Mouse (Mus musculus) limb, embryonic 13.5 days (tissue): ENCODE data around the gene Col4a5. TPM values are rescaled to one million over a fixed set of nuclear protein-coding genes. Genes with fewer than 3 reads are reported as not detected.

Source experiments
- ATAC-seq: fragments of 200-750 bp; cut with Nextera tagmentation; 2 replicates; pipeline ENCODE4 v1.8.0; 2017; ENCODE audit warnings: low read depth, moderate number of reproducible peaks, moderate TSS enrichment; ENCODE audit not compliant: low FRiP score
- H3K27ac ChIP-seq: fragments of 300-500 bp; sonication (generic); 2 replicates; pipeline ENCODE4 v1.5.1; 2015; ENCODE audit warnings: inconsistent platforms, mild to moderate bottlenecking, moderate library complexity
- H3K27me3 ChIP-seq: fragments of 300-500 bp; sonication (generic); 2 replicates; pipeline ENCODE4 v1.6.1; 2015; ENCODE audit warnings: mild to moderate bottlenecking, inconsistent platforms
- H3K36me3 ChIP-seq: fragments of 300-500 bp; sonication (generic); 2 replicates; pipeline ENCODE4 v1.6.1; 2015; ENCODE audit warnings: inconsistent platforms, mild to moderate bottlenecking, moderate library complexity
- H3K4me1 ChIP-seq: fragments of 300-500 bp; sonication (generic); 2 replicates; pipeline ENCODE4 v1.6.1; 2015; ENCODE audit warnings: inconsistent platforms
- H3K4me2 ChIP-seq: fragments of 300-500 bp; sonication (generic); replicated peaks from 2 replicates; pipeline ENCODE4 v1.6.1; 2015; ENCODE audit warnings: inconsistent platforms, mild to moderate bottlenecking, moderate library complexity
- H3K4me3 ChIP-seq: fragments of 300-500 bp; sonication (generic); 2 replicates; pipeline ENCODE4 v1.5.1; 2015; ENCODE audit warnings: moderate library complexity, mild to moderate bottlenecking, inconsistent platforms
- H3K9ac ChIP-seq: fragments of 300-500 bp; sonication (generic); 2 replicates; pipeline ENCODE4 v1.6.1; 2015; ENCODE audit warnings: mild to moderate bottlenecking, inconsistent platforms
- H3K9me3 ChIP-seq: fragments of 300-500 bp; sonication (generic); 2 replicates; pipeline ENCODE4 v1.6.1; 2016; ENCODE audit warnings: inconsistent platforms
- WGBS: fragments of 180-500 bp; shearing (Covaris S2); methylation state at CpG from one replicate; pipeline ENCODE4 v1.1.7; 2015; 5-methylcytosine and 5-hydroxymethylcytosine counted together
- polyA plus RNA-seq: library from polyadenylated mRNA; unstranded; fragments of >200 nt; fragmentation: Nextera tagmentation; extraction: Ambion mirVana; gene quantifications from 2 replicates; pipeline ENCODE4 v1.2.1, GENCODE M21; 2015

Col4a5 gene
- polyA plus RNA-seq, result 9.3 and 11.1 TPM in 2 replicates

GRCm38 (mm10) chrX:141475110-141475509 lies at the start of gene Col4a5:
Gene Col4a5, plus strand, starts transcription at chrX:141475385.
- H3K36me3 ChIP-seq, result no peaks in the 10 kb centered on the region
- no peaks in the 10 kb centered on the region for H3K9me3 ChIP-seq
- H3K4me3 ChIP-seq, result peak within 1 kb of the TSS; percentile 50
- ATAC-seq, result peak; percentile 89
- H3K27me3 ChIP-seq, result peaks cover 22% of the 10 kb centered on the region
- H3K4me1 ChIP-seq, result peaks cover 3% of the 10 kb centered on the region; the same call in 1 of the 2 replicates
- H3K27ac ChIP-seq, result no peak within 1 kb of the TSS
- H3K4me2 ChIP-seq, result peak within 1 kb of the TSS; percentile 64
- WGBS, result 11% methylated on average over 13 of the region's 13 CpGs
- peak within 1 kb of the TSS; percentile 59 for H3K9ac ChIP-seq

GRCm38 (mm10) chrX:141436780-141437179 lies 38.4 kb upstream of the Col4a5 start:
- 83% methylated on average over 6 of the region's 6 CpGs for WGBS
- H3K27ac ChIP-seq, result no peak overlapping the region
- no peak for ATAC-seq

GRCm38 (mm10) chrX:141439423-141439822 lies 35.8 kb upstream of the Col4a5 start:
- Histone ChIP-seq H3K4me2 (no peak overlapping the region), H3K4me1 (no peaks in the 10 kb centered on the region), H3K4me3 (no peak overlapping the region), H3K36me3 (no peaks in the 10 kb centered on the region), H3K9ac (no peak overlapping the region), H3K27ac (no peak overlapping the region), H3K27me3 (peaks cover 10% of the 10 kb centered on the region; the same call in 1 of the 2 replicates), H3K9me3 (no peaks in the 10 kb centered on the region)
- 74% methylated on average over 2 of the region's 2 CpGs for WGBS
- ATAC-seq, result no peak

More at GRCm38 (mm10) chrX:141436780-141437179, 38.4 kb upstream of the Col4a5 start:
- Histone ChIP-seq H3K4me3 (no peak overlapping the region), H3K36me3 (no peaks in the 10 kb centered on the region), H3K4me1 (no peaks in the 10 kb centered on the region), H3K9me3 (no peaks in the 10 kb centered on the region), H3K4me2 (no peak overlapping the region), H3K27me3 (peaks cover 9% of the 10 kb centered on the region; the same call in 1 of the 2 replicates), H3K9ac (no peak overlapping the region)

DNA sequence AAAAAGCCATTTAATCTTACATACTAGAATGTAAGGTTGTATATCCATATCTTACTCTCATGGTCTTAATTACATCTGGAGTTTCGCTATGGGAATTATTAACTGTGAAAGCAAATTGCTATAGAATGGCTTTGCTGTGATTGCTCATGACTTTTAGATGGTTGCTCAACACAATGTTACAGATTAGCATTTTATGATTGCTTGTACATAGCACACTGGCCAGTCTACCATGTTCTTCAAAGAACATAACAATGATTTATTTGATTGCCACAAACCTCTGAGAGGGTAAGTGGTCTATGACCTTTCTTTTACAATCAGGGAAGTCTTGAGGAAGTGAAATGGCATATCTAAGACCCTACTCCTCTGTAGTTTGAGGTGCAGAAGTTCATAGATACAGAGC lies 27.2 kb upstream of the Col4a5 start:
- no peaks in the 10 kb centered on the region for H3K9me3 ChIP-seq
- H3K4me1 ChIP-seq, result no peaks in the 10 kb centered on the region
- peaks cover 25% of the 10 kb centered on the region for H3K27me3 ChIP-seq
- H3K36me3 ChIP-seq, result no peaks in the 10 kb centered on the region
- WGBS, result 66% methylated on average over 1 of the region's 1 CpGs
- H3K27ac ChIP-seq, result no peak overlapping the region
- ATAC-seq, result no peak
- no peak overlapping the region for H3K9ac ChIP-seq
- no peak overlapping the region for H3K4me2 ChIP-seq
- H3K4me3 ChIP-seq, result no peak overlapping the region

DNA sequence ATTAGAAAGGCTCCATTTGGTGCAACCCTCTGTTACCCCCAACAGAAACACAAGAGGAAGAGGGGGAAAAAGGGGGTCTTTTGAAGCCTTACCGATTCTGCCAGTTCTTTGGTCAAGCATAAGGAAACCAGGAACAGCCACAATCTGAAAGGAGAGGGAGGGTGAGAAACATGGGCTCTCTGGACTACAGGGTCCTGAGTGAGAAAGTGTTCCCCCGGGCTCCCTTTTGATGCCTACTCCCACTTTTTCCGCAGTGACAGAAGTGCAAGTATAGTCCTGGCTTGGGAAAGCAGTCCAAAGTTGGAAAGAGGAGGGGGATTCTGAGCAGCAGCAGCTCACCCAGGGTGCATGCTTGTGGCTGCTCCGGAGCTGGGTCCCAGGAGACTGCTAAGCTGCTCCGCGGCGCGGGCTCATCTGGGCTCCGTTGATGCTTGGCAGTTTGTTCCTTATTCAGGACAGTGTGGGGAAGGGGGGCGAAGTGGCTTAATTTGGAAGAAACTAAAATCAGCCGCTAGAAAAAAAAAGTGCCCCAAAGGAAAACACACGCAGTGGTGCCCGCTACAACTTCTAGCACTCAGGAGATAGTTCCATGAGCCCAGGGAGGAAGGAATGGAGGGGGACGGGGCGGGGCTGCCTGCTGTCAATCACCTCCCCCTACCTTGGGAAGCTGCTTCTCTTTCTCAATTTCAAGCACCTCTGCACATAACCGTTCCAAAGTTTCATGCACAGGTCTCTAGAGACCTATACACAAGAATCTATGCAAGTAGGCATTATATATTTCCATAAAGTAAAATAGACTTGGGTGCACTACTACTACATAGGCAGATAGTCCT lies 1.5 kb upstream of the Col4a5 start, which contains the start of gene Col4a6:
Gene Col4a6 (minus strand): TSS at position 607 of the 833 bp plus-strand sequence.
- Histone ChIP-seq H3K9ac (peak within 1 kb of the TSS; percentile 13; the same call in 1 of the 2 replicates), H3K4me3 (peak within 1 kb of the TSS; percentile 50), H3K4me2 (peak within 1 kb of the TSS; percentile 64), H3K4me1 (peaks cover 3% of the 10 kb centered on the region; the same call in 1 of the 2 replicates), H3K9me3 (no peaks in the 10 kb centered on the region), H3K27ac (no peak within 1 kb of the TSS), H3K36me3 (no peaks in the 10 kb centered on the region), H3K27me3 (peaks cover 24% of the 10 kb centered on the region)
- 19% methylated on average over 16 of the region's 16 CpGs for WGBS
- no peak for ATAC-seq

GRCm38 (mm10) chrX:141475566-141476327 lies 562 bp downstream of the Col4a5 start:
- Histone ChIP-seq H3K9me3 (no peaks in the 10 kb centered on the region), H3K4me1 (peaks cover 3% of the 10 kb centered on the region; the same call in 1 of the 2 replicates), H3K4me2 (peak overlapping the region; percentile 64), H3K36me3 (no peaks in the 10 kb centered on the region), H3K27ac (no peak overlapping the region), H3K27me3 (peaks cover 19% of the 10 kb centered on the region), H3K4me3 (peak overlapping the region; percentile 50), H3K9ac (peak overlapping the region; percentile 59)
- 18% methylated on average over 14 of the region's 14 CpGs for WGBS
- ATAC-seq, result peak; percentile 72

- H3K4me1 ChIP-seq, result no peaks in the 10 kb centered on the region
- ATAC-seq, result no peak
- no peaks in the 10 kb centered on the region for H3K36me3 ChIP-seq
- H3K9ac ChIP-seq, result no peak overlapping the region
- no peaks in the 10 kb centered on the region for H3K9me3 ChIP-seq
- 0 out of 2 replicates have a peak, but pooled peaks cover 4% of the 10 kb centered on the region for H3K27me3 ChIP-seq
- no peak overlapping the region for H3K27ac ChIP-seq
- WGBS, result 85% methylated on average over 4 of the region's 4 CpGs
- no peak overlapping the region for H3K4me2 ChIP-seq
- H3K4me3 ChIP-seq, result no peak overlapping the region
Observed at GRCm38 (mm10) chrX:141494545-141494944, 19.4 kb downstream of the Col4a5 start.

GRCm38 (mm10) chrX:141503125-141503524 lies 27.9 kb downstream of the Col4a5 start:
- WGBS, result 81% methylated on average over 1 of the region's 1 CpGs
- H3K27ac ChIP-seq, result no peak overlapping the region
- no peak overlapping the region for H3K4me2 ChIP-seq
- H3K36me3 ChIP-seq, result no peaks in the 10 kb centered on the region
- no peaks in the 10 kb centered on the region for H3K9me3 ChIP-seq
- no peak overlapping the region for H3K4me3 ChIP-seq
- no peak overlapping the region for H3K9ac ChIP-seq
- H3K27me3 ChIP-seq, result no peaks in the 10 kb centered on the region
- ATAC-seq, result no peak
- H3K4me1 ChIP-seq, result no peaks in the 10 kb centered on the region

- Histone ChIP-seq H3K4me3 (no peak overlapping the region), H3K27me3 (peaks cover 6% of the 10 kb centered on the region; the same call in 1 of the 2 replicates), H3K27ac (no peak overlapping the region), H3K9ac (no peak overlapping the region), H3K9me3 (no peaks in the 10 kb centered on the region), H3K4me2 (no peak overlapping the region), H3K36me3 (no peaks in the 10 kb centered on the region), H3K4me1 (no peaks in the 10 kb centered on the region)
- no peak for ATAC-seq
Observed at GRCm38 (mm10) chrX:141533447-141533846, 58.3 kb downstream of the Col4a5 start.

DNA sequence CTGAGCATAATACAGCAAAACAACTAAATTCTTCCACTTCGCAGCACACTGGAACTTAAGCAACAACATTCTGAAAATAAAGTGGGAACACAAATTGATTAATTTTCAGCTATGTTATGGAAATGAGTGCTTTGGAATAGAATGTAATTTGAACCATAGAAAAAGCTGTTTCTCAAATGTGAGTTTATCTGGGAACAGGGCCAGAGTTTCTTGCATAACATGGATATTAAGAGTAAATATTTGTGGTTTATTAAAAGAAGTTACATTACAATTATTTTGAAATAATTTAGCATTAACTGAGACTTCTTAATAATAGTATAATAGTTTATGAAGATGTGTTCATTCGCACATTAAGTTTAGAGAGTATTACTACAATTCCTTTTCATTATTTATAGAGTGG lies 72.3 kb downstream of the Col4a5 start:
- no peak overlapping the region for H3K4me2 ChIP-seq
- H3K9me3 ChIP-seq, result no peaks in the 10 kb centered on the region
- WGBS, result 86% methylated on average over 2 of the region's 2 CpGs
- H3K4me1 ChIP-seq, result no peaks in the 10 kb centered on the region
- no peak for ATAC-seq
- H3K36me3 ChIP-seq, result no peaks in the 10 kb centered on the region
- no peak overlapping the region for H3K27ac ChIP-seq
- H3K4me3 ChIP-seq, result no peak overlapping the region
- no peaks in the 10 kb centered on the region; the same call in 1 of the 2 replicates for H3K27me3 ChIP-seq
- H3K9ac ChIP-seq, result no peak overlapping the region

DNA sequence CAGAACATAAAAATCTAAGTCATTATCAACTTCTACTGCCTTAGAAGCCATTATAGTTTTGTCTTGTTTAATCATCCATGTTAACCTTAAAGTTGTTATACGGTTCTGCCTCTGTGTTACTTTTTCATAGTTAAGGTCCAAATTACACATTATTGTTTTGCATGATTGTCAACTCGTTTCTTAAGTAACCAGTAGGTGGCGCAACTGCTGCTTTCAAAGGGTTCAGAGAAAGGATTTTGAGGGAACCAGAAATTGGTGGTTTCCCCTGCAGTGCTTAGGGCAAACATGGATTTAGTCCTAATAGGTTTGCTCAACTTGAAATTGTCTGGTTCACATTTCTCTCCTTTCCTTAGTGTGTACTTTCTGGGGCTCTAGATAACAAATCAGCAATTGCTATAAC lies 115.1 kb downstream of the Col4a5 start:
- Histone ChIP-seq H3K27me3 (peaks cover 9% of the 10 kb centered on the region; the same call in 1 of the 2 replicates), H3K4me3 (no peak overlapping the region), H3K9ac (no peak overlapping the region), H3K36me3 (no peaks in the 10 kb centered on the region), H3K4me1 (no peaks in the 10 kb centered on the region), H3K4me2 (no peak overlapping the region), H3K27ac (no peak overlapping the region), H3K9me3 (no peaks in the 10 kb centered on the region)
- WGBS, result 24% methylated on average over 3 of the region's 3 CpGs
- ATAC-seq, result no peak

GRCm38 (mm10) chrX:141721725-141722124 lies 246.5 kb downstream of the Col4a5 start:
- Histone ChIP-seq H3K4me1 (no peaks in the 10 kb centered on the region), H3K4me3 (peak overlapping the region; percentile 40), H3K36me3 (no peaks in the 10 kb centered on the region), H3K27me3 (peaks cover 79% of the 10 kb centered on the region), H3K9me3 (no peaks in the 10 kb centered on the region), H3K9ac (no peak overlapping the region), H3K27ac (no peak overlapping the region), H3K4me2 (peak overlapping the region; percentile 66)
- 13% methylated on average over 33 of the region's 33 CpGs for whole genome bisulfite sequencing
- no peak for ATAC-seq
